Mouse (Mus musculus) neural tube, embryonic 12.5 days (tissue): Measurements from ENCODE around the gene Ssh3. TPM values are rescaled to one million over a fixed set of nuclear protein-coding genes. Genes with fewer than 3 reads are reported as not detected.

Experiments used
- microRNA-seq: library from miRNA; unstranded; fragments of <30 nt; microRNA quantifications from one replicate; pipeline ENCODE4, GENCODE M21; 2017
- polyA plus RNA-seq: library from polyadenylated mRNA; unstranded; fragments of >200 nt; fragmentation: Nextera tagmentation; extraction: Ambion mirVana; gene quantifications from 2 replicates; pipeline ENCODE4 v1.2.1, GENCODE M21; 2016

Ssh3 gene
- polyA plus RNA-seq, 1 experiment from 2014 or later = 7.0 TPM

Small RNA genes lying within 50 kb of the gene (microRNA-seq; reads per million reads assigned to microRNA genes)
- gene Gm26115 = not detected
- not detected for gene Mir6985

Other genes starting within 250 kb of the Ssh3 start
- gene Gstp1, start 231.2 kb downstream of the Ssh3 start, polyA plus RNA-seq = 349 and 353 TPM in 2 replicates
- gene Gstp2, start 223.2 kb downstream of the Ssh3 start, polyA plus RNA-seq = 1.8 and 2.8 TPM in 2 replicates
- gene Gstp3, start 209.6 kb downstream of the Ssh3 start, polyA plus RNA-seq = not detected in 2 replicates
- gene Cabp2, start 187.6 kb downstream of the Ssh3 start, polyA plus RNA-seq = not detected in 2 replicates
- gene Cdk2ap2, start 172.0 kb downstream of the Ssh3 start, polyA plus RNA-seq = 73.6 and 75.9 TPM in 2 replicates
- gene Pitpnm1, start 169.2 kb downstream of the Ssh3 start, polyA plus RNA-seq = 26.2 and 27.8 TPM in 2 replicates
- 67.3 and 69.4 TPM in 2 replicates for gene Aip, start 143.3 kb downstream of the Ssh3 start, polyA plus RNA-seq
- gene Gpr152, start 129.4 kb downstream of the Ssh3 start, polyA plus RNA-seq = not detected in 2 replicates
- gene Cabp4, start 125.1 kb downstream of the Ssh3 start, polyA plus RNA-seq = 0.13 and 0.19 TPM in 2 replicates
- gene Coro1b, start 120.6 kb downstream of the Ssh3 start, polyA plus RNA-seq = 128 and 131 TPM in 2 replicates
- 0.92 and 0.94 TPM in 2 replicates for gene Ptprcap, start 115.6 kb downstream of the Ssh3 start, polyA plus RNA-seq
- 62.3 and 71.7 TPM in 2 replicates for gene Rps6kb2, start 105.8 kb downstream of the Ssh3 start, polyA plus RNA-seq
- gene Carns1, start 93.7 kb downstream of the Ssh3 start, polyA plus RNA-seq = 3.9 and 4.8 TPM in 2 replicates
- gene Tbc1d10c, start 77.9 kb downstream of the Ssh3 start, polyA plus RNA-seq = 1.1 and 1.4 TPM in 2 replicates
- 753 and 767 TPM in 2 replicates for gene Ppp1ca, start 77.1 kb downstream of the Ssh3 start, polyA plus RNA-seq
- gene Rad9a, start 67.5 kb downstream of the Ssh3 start, polyA plus RNA-seq = 25.9 and 34.0 TPM in 2 replicates
- 0.87 and 0.95 TPM in 2 replicates for gene Clcf1, start 54.9 kb downstream of the Ssh3 start, polyA plus RNA-seq
- gene AC109138.7, start 54.8 kb downstream of the Ssh3 start, polyA plus RNA-seq = not detected in 2 replicates
- gene Pold4, start 37.3 kb downstream of the Ssh3 start, polyA plus RNA-seq = 18.7 and 19.8 TPM in 2 replicates
- 18.5 and 19.0 TPM in 2 replicates for gene Ankrd13d, start 14.0 kb upstream of the Ssh3 start, polyA plus RNA-seq
- 19.7 and 21.2 TPM in 2 replicates for gene Grk2, start 37.0 kb upstream of the Ssh3 start, polyA plus RNA-seq
- 49.6 and 51.7 TPM in 2 replicates for gene Kdm2a, start 129.1 kb upstream of the Ssh3 start, polyA plus RNA-seq
- 10.3 and 11.6 TPM in 2 replicates for gene Rhod, start 170.3 kb upstream of the Ssh3 start, polyA plus RNA-seq
- 1.7 and 1.9 TPM in 2 replicates for gene Syt12, start 208.3 kb upstream of the Ssh3 start, polyA plus RNA-seq
- gene 2010003K11Rik, start 229.4 kb upstream of the Ssh3 start, polyA plus RNA-seq = not detected in 2 replicates
- gene Pcx, start 241.3 kb upstream of the Ssh3 start, polyA plus RNA-seq = 22.6 and 23.5 TPM in 2 replicates